Mouse (Mus musculus): Measurements from ENCODE around the gene Sema6b.

Gene Sema6b

GRCm38 (mm10) chr17:56139858-56140595 is at the start of gene Sema6b:
Sema6b (minus strand) TSS chr17:56140343.
- peak; percentile 85 for DNase-seq

GRCm38 (mm10) chr17:56185281-56186141 is 45.4 kb upstream of the Sema6b start:
- DNase-seq: peak; percentile 37

GRCm38 (mm10) chr17:56183658-56184103 is 43.5 kb upstream of the Sema6b start, which contains the start of gene Mydgf:
Mydgf (minus strand) TSS chr17:56183920.
- peak; percentile 97 for DNase-seq

DNA sequence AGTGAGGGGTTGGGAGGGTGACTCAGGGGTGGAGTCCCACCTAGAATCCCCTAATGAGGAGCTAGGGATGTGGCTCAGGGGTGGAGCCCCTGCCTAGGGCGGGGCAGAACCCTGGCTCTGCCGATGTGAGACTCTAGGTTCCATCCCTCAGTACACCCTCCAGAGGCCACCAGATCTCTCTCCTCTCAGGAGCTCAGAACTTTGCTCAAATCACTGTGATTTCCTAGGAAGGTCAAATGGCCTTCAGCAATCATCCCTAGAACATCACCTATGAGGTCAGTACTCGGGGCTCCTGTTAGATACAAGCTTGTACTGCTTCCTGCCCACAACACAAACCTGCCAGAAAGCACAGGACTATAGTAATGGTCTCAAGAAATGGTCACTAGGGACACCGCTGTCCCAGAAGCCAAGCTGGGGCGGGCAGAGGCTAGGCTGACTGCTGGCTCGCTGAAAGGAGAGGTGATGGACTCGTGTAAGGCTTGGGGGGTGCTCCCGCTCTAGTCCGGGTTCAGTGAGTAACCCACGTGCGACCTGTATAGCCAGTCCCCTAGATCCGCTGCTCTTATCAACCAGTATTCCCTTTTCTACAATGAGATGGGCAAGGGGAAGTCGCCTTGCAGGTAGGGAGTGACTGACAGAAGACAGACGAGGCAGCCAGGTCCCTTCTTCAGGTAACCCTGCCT is 43.0 kb upstream of the Sema6b start:
- DNase-seq: no peak

DNA sequence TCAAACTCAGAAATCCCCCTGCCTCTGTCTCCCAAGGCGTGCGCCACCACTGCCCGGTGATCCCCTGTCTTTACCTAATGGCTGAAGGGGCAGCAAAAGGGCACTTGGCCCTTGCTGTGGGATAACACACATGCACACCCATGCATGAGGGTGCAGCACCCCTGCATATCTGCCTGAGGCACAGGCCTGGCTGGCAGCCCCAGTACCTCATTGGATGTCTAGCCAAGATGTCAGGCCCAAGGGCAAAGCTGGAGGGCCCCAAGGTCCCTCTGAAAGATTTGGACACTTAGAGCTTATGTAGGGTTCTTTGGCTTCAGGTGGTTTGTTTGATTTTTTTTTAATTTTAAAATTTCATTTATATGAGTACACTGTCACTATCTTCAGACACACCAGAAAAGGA is 35.3 kb upstream of the Sema6b start:
- DNase-seq: no peak

DNA sequence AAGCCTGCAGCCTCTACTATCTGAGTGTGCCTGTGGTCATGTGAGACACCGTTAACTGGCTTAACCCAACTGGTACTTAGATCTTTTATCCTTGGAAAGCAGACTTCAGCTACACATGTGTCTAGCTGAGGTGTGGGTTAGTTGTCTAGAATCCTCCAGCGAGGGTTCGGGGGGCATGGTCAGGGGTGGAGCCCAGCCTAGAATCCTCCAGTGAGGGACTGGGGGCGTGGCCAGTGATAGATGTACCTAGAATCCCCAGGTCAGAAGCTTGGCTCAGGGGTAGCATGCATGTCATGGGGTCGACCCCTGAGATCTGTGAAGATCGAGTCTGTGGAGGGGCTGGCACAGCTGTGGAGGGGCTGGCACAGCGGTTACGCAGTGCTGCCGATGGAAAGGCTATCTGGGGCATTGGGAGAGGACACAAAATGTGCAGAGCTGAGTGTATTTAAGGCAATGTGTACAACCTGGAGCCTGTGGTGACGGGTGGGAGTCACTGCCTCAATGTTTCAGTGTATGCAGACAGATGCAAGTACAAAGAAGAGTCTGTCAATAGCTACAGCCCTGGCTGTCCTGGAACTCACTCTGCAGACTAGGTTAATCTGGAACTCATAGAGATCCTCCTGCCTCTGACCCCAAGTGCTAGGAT is 33.4 kb upstream of the Sema6b start:
- DNase-seq: no peak

GRCm38 (mm10) chr17:56171881-56172280 is 31.7 kb upstream of the Sema6b start:
- no peak for DNase-seq

- no peak for DNase-seq
Measured at GRCm38 (mm10) chr17:56171456-56171855, 31.3 kb upstream of the Sema6b start.

GRCm38 (mm10) chr17:56170636-56171035 is 30.5 kb upstream of the Sema6b start:
- no peak for DNase-seq

- no peak for DNase-seq
Measured at GRCm38 (mm10) chr17:56169830-56170229, 29.7 kb upstream of the Sema6b start.

- DNase-seq: no peak
Measured at GRCm38 (mm10) chr17:56165671-56166070, 25.5 kb upstream of the Sema6b start.

DNA sequence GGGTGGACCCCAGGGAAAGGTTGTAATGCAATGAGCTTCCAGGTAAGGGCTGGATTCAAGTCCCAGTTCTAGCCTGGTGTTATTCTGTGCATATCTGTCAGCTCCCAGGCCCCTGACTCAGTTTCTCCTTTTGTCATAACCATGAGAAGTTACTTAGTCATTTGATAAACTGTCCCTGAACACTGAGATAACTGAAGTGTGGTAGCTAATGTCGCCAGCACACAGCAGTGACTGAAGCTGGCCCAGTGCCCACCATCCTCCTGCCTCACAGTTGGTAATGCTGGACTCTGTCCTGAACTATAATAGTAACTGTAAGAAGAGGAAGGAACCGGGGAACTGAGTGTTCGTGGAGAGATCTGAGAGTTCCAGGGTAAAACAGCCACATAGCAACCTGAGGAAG is 24.4 kb upstream of the Sema6b start:
- DNase-seq: no peak

GRCm38 (mm10) chr17:56163523-56164102 is 23.5 kb upstream of the Sema6b start:
- DNase-seq: no peak

GRCm38 (mm10) chr17:56162231-56162774 is 22.2 kb upstream of the Sema6b start, which contains the start of gene Tnfaip8l1:
Tnfaip8l1 (plus strand) TSS chr17:56162477.
- peak; percentile 97 for DNase-seq

DNA sequence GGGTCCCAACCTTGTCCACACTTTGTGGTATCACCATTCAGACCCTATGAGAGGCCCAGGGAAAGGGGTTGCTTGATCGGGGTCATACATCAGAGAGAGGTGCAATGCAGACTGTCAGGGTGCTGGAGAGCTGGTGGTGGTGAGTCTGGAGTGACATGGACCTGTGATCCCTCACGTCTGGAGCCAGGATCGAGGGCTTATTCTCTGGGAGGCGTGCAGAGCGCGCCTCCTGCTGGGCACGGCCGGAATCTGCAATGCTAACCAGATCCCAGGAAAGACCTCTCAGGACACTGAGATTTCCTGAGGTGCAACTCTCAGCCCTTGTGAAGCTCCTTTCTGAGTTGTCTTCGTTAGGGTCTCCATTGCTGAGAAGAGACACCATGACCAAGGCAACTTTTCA is 19.6 kb upstream of the Sema6b start:
- peak; percentile 58 for DNase-seq

GRCm38 (mm10) chr17:56153643-56154042 is 13.5 kb upstream of the Sema6b start:
- no peak for DNase-seq

- DNase-seq: no peak
Measured at GRCm38 (mm10) chr17:56149897-56150296, 9.8 kb upstream of the Sema6b start.

- no peak for DNase-seq
Measured at GRCm38 (mm10) chr17:56148790-56149618, 8.9 kb upstream of the Sema6b start.

DNA sequence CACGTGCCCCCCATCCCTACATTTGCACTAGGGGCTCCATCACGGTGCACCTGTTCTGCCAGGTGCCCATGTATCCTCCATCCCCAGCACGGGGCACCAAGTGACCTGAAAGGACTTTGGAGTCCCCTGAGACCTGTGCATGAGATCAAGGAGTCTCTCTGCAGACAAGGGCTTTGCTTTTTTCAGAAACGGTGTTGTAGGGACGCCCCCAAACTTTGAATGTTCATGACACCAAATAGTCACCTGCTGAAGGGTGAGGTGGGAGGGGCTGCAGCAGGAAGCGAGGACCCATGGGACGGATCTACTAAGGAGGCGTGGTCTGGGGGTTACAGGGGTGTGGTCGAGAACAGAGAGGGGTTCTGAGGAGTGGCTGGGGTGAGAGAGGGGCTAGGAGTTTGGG is 8.1 kb upstream of the Sema6b start:
- DNase-seq: no peak

- DNase-seq: no peak
Measured at GRCm38 (mm10) chr17:56147420-56147819, 7.3 kb upstream of the Sema6b start.

GRCm38 (mm10) chr17:56146131-56146530 is 6.0 kb upstream of the Sema6b start:
- DNase-seq: no peak

All from right cerebral cortex, adult 18-20 months (tissue).